Mouse (Mus musculus): ENCODE results near the gene Blvrb. TPM values are rescaled to one million over a fixed set of nuclear protein-coding genes. Genes with fewer than 3 reads are reported as not detected.
"Not testable (repeated sequence)": the region's sequence is repeated elsewhere in the genome, so short reads cannot be mapped to it uniquely, and the experiment has no call there.

Blvrb gene
- polyA plus RNA-seq, 1 experiment: 78.4 TPM

DNA sequence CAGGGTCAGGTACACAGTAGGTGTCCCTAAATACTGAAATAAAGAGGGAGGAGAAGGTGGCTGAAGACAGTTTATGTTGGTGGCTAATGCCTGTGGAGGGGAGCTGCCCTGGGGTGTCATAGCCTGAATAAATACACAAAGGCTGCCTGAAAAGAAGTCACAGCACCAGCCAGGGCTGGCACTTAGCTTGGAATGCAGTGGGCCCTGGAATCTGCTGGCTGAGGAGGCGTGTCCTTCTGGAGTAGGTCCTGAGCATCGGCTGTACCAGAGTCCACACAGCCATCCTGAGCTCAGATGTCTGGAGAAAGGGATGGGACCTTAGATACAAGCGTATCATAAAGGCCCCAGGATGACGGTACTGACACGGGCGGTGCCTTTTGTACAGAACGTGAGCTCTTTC lies 44.1 kb downstream of the Blvrb start:
- Histone ChIP-seq H3ac (ENCODE audit: control insufficient read depth, insufficient read length, low read depth) (no peak overlapping the region), H3K36me3 (ENCODE audit: control insufficient read depth, insufficient read depth) (peaks cover 23% of the 10 kb centered on the region), H3K4me3 (ENCODE audit: insufficient read depth, poor library complexity, severe bottlenecking) (no peak overlapping the region), H3K79me3 (ENCODE audit: low read depth) (peaks cover 23% of the 10 kb centered on the region), H3K79me2 (ENCODE audit: control insufficient read depth, insufficient read depth) (peaks cover 34% of the 10 kb centered on the region), H3K27me3 (ENCODE audit: control insufficient read depth, insufficient read depth, insufficient read length) (no peaks in the 10 kb centered on the region)
- TF ChIP-seq FOSL1 (IDR thresholded peaks at IDR 0.05; ENCODE audit: insufficient read depth, low read length, poor library complexity, severe bottlenecking): no peak
- no peak for TF ChIP-seq MYOD1 (IDR thresholded peaks at IDR 0.05; ENCODE audit: control insufficient read depth, insufficient read length, low read depth)
- TF ChIP-seq CEBPB (IDR thresholded peaks at IDR 0.05; ENCODE audit: low read depth): no peak
- TF ChIP-seq USF1 (IDR thresholded peaks at IDR 0.05; ENCODE audit: low read depth): no peak
- no peak for TF ChIP-seq MAX (IDR thresholded peaks at IDR 0.05)
- TF ChIP-seq CTCF (IDR thresholded peaks at IDR 0.05; ENCODE audit: control insufficient read depth, insufficient read depth, insufficient read length): no peak
- TF ChIP-seq MYOG (IDR thresholded peaks at IDR 0.05; ENCODE audit: control insufficient read depth, extremely low read depth, insufficient read length): no peak

GRCm38 (mm10) chr7:27493022-27493421 lies 45.2 kb downstream of the Blvrb start:
- H3K36me3 ChIP-seq (ENCODE audit: control insufficient read depth, insufficient read depth): peaks cover 23% of the 10 kb centered on the region
- TF ChIP-seq MAX (IDR thresholded peaks at IDR 0.05): no peak
- no peak for TF ChIP-seq CTCF (IDR thresholded peaks at IDR 0.05; ENCODE audit: control insufficient read depth, insufficient read depth, insufficient read length)
- TF ChIP-seq USF1 (IDR thresholded peaks at IDR 0.05; ENCODE audit: low read depth): no peak
- TF ChIP-seq FOSL1 (IDR thresholded peaks at IDR 0.05; ENCODE audit: insufficient read depth, low read length, poor library complexity, severe bottlenecking): no peak
- no peak for TF ChIP-seq MYOD1 (IDR thresholded peaks at IDR 0.05; ENCODE audit: control insufficient read depth, insufficient read length, low read depth)
- TF ChIP-seq CEBPB (IDR thresholded peaks at IDR 0.05; ENCODE audit: low read depth): no peak
- TF ChIP-seq MYOG (IDR thresholded peaks at IDR 0.05; ENCODE audit: control insufficient read depth, extremely low read depth, insufficient read length): no peak
- H3K4me3 ChIP-seq (ENCODE audit: insufficient read depth, poor library complexity, severe bottlenecking): no peak overlapping the region

DNA sequence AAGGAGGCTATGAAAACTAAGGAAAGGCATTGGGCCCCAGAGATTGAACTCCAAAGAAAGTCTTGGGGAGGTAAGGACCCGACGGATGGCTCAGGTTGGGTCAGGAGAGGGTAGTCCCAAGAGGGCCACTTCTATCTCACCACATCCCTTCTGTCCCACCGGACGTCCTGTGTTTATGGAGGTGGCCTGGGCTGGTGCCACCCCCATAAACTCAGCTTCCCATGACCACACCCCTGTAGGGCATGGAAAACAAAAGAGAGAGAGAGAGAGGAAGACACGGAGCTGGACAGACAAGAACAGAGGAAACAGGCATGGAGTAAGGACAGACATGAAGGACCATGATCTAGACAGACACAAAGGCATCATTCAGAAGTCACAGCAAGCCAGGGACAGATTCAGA lies 45.7 kb downstream of the Blvrb start:
- no peak overlapping the region for H3ac ChIP-seq (ENCODE audit: control insufficient read depth, insufficient read length, low read depth)
- TF ChIP-seq CEBPB (IDR thresholded peaks at IDR 0.05; ENCODE audit: low read depth): no peak
- no peak for TF ChIP-seq USF1 (IDR thresholded peaks at IDR 0.05; ENCODE audit: low read depth)
- no peak for TF ChIP-seq MYOD1 (IDR thresholded peaks at IDR 0.05; ENCODE audit: control insufficient read depth, insufficient read length, low read depth)
- TF ChIP-seq MYOG (IDR thresholded peaks at IDR 0.05; ENCODE audit: control insufficient read depth, extremely low read depth, insufficient read length): no peak
- TF ChIP-seq FOSL1 (IDR thresholded peaks at IDR 0.05; ENCODE audit: insufficient read depth, low read length, poor library complexity, severe bottlenecking): no peak
- no peak for TF ChIP-seq MAX (IDR thresholded peaks at IDR 0.05)
- TF ChIP-seq CTCF (IDR thresholded peaks at IDR 0.05; ENCODE audit: control insufficient read depth, insufficient read depth, insufficient read length): no peak
- H3K4me3 ChIP-seq (ENCODE audit: insufficient read depth, poor library complexity, severe bottlenecking): no peak overlapping the region

More at GRCm38 (mm10) chr7:27493022-27493421, 45.2 kb downstream of the Blvrb start:
- H3K79me3 ChIP-seq (ENCODE audit: low read depth): peaks cover 17% of the 10 kb centered on the region
- H3K79me2 ChIP-seq (ENCODE audit: control insufficient read depth, insufficient read depth): peaks cover 27% of the 10 kb centered on the region
- H3K27me3 ChIP-seq (ENCODE audit: control insufficient read depth, insufficient read depth, insufficient read length): no peaks in the 10 kb centered on the region
- H3ac ChIP-seq (ENCODE audit: control insufficient read depth, insufficient read length, low read depth): no peak overlapping the region

GRCm38 (mm10) chr7:27494659-27495367 lies 47.0 kb downstream of the Blvrb start:
- not testable (repeated sequence) for H3K27me3 ChIP-seq (ENCODE audit: control insufficient read depth, insufficient read depth, insufficient read length); H3K4me3 ChIP-seq (ENCODE audit: insufficient read depth, poor library complexity, severe bottlenecking); H3K79me3 ChIP-seq (ENCODE audit: low read depth); H3K79me2 ChIP-seq (ENCODE audit: control insufficient read depth, insufficient read depth); H3ac ChIP-seq (ENCODE audit: control insufficient read depth, insufficient read length, low read depth); H3K36me3 ChIP-seq (ENCODE audit: control insufficient read depth, insufficient read depth)

More for the DNA sequence above, 45.7 kb downstream of the Blvrb start:
- H3K36me3 ChIP-seq (ENCODE audit: control insufficient read depth, insufficient read depth): peaks cover 19% of the 10 kb centered on the region
- H3K79me2 ChIP-seq (ENCODE audit: control insufficient read depth, insufficient read depth): peaks cover 23% of the 10 kb centered on the region
- peaks cover 14% of the 10 kb centered on the region for H3K79me3 ChIP-seq (ENCODE audit: low read depth)
- no peaks in the 10 kb centered on the region for H3K27me3 ChIP-seq (ENCODE audit: control insufficient read depth, insufficient read depth, insufficient read length)

DNA sequence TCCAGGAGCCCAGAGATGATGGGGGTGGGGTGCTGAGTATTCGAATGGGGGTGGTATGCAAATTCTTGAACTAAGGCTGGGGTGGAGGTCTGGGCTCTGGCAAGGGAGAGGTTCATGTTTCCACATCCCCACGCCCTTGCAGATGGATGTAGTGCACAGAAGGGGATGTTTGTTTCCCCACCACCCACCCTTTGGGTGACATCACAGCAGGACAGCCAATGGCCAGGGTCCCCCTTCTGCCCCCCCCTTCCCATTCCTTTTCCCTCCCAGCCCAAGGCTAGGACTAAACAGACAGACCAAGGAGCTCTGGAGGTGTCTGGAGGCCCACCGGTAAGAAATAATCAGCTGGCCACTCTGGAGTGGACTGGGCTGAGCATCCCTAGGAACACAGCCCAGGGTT lies 51.3 kb downstream of the Blvrb start, which contains the start of gene Prx:
TSS of gene Prx (plus strand) at position 289 of the 400 bp plus-strand sequence.
- Histone ChIP-seq H3K79me3 (ENCODE audit: low read depth) (no peaks in the 10 kb centered on the region), H3K4me3 (ENCODE audit: insufficient read depth, poor library complexity, severe bottlenecking) (no peak within 1 kb of the TSS), H3K27me3 (ENCODE audit: control insufficient read depth, insufficient read depth, insufficient read length) (no peaks in the 10 kb centered on the region), H3K36me3 (ENCODE audit: control insufficient read depth, insufficient read depth) (no peaks in the 10 kb centered on the region), H3K79me2 (ENCODE audit: control insufficient read depth, insufficient read depth) (no peaks in the 10 kb centered on the region), H3ac (ENCODE audit: control insufficient read depth, insufficient read length, low read depth) (no peak within 1 kb of the TSS)
- TF ChIP-seq MYOG (IDR thresholded peaks at IDR 0.05; ENCODE audit: control insufficient read depth, extremely low read depth, insufficient read length) (no peak), MAX (IDR thresholded peaks at IDR 0.05) (no peak), FOSL1 (IDR thresholded peaks at IDR 0.05; ENCODE audit: insufficient read depth, low read length, poor library complexity, severe bottlenecking) (no peak), USF1 (IDR thresholded peaks at IDR 0.05; ENCODE audit: low read depth) (no peak), CEBPB (IDR thresholded peaks at IDR 0.05; ENCODE audit: low read depth) (no peak), CTCF (IDR thresholded peaks at IDR 0.05; ENCODE audit: control insufficient read depth, insufficient read depth, insufficient read length) (no peak), MYOD1 (IDR thresholded peaks at IDR 0.05; ENCODE audit: control insufficient read depth, insufficient read length, low read depth) (no peak)

DNA sequence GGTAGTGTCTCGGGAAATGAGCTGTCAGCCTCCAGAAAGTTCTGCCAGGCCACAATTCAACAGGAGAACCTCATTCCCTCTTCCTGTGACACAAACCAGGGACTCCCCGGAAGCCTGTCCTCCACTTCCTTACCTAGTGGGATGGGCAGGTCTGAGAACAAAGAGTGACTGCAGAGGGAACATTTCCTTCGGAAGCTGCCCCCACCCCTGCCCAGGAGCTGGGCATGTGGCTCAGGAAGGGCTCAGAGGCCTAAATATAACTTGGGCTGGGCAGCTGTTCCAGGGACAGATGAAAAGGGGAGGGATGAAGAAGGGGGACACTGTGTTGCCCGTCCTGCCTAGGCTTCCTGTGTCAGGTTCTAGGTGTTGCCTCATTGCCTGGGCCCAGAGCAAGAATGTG lies 53.8 kb downstream of the Blvrb start:
- Histone ChIP-seq H3K79me3 (ENCODE audit: low read depth) (no peaks in the 10 kb centered on the region), H3K36me3 (ENCODE audit: control insufficient read depth, insufficient read depth) (no peaks in the 10 kb centered on the region), H3K79me2 (ENCODE audit: control insufficient read depth, insufficient read depth) (no peaks in the 10 kb centered on the region), H3K27me3 (ENCODE audit: control insufficient read depth, insufficient read depth, insufficient read length) (no peaks in the 10 kb centered on the region), H3ac (ENCODE audit: control insufficient read depth, insufficient read length, low read depth) (no peak overlapping the region), H3K4me3 (ENCODE audit: insufficient read depth, poor library complexity, severe bottlenecking) (no peak overlapping the region)
- TF ChIP-seq MYOD1 (IDR thresholded peaks at IDR 0.05; ENCODE audit: control insufficient read depth, insufficient read length, low read depth) (no peak), MAX (IDR thresholded peaks at IDR 0.05) (no peak), MYOG (IDR thresholded peaks at IDR 0.05; ENCODE audit: control insufficient read depth, extremely low read depth, insufficient read length) (no peak), USF1 (IDR thresholded peaks at IDR 0.05; ENCODE audit: low read depth) (no peak), CEBPB (IDR thresholded peaks at IDR 0.05; ENCODE audit: low read depth) (no peak), CTCF (IDR thresholded peaks at IDR 0.05; ENCODE audit: control insufficient read depth, insufficient read depth, insufficient read length) (no peak), FOSL1 (IDR thresholded peaks at IDR 0.05; ENCODE audit: insufficient read depth, low read length, poor library complexity, severe bottlenecking) (no peak)

All from C2C12 (cell line).